Mouse (Mus musculus) olfactory bulb, adult 2 months (tissue): ENCODE results near the gene Lmo1.

ENCODE experiments used
- CTCF ChIP-seq: fragments of 200-500 bp; IDR thresholded peaks from 2 replicates; pipeline ENCODE4 v1.5.1; 2012; ENCODE audit warnings: low read depth, mild to moderate bottlenecking, low read length, moderate library complexity; ENCODE audit not compliant: insufficient read depth
- POLR2A ChIP-seq: fragments of 200-500 bp; IDR thresholded peaks from 2 replicates; pipeline ENCODE4 v1.6.1; 2012; ENCODE audit warnings: mild to moderate bottlenecking, low read depth, low read length, moderate library complexity; ENCODE audit not compliant: insufficient read depth

- TF ChIP-seq POLR2A (no peak), CTCF (no peak)
These were observed 21.5 kb upstream of the Lmo1 start for GRCm38 (mm10) chr7:109196399-109197082.
